Mouse (Mus musculus): ENCODE results near the gene Zpbp2. TPM values are rescaled to one million over a fixed set of nuclear protein-coding genes. Genes with fewer than 3 reads are reported as not detected.

The Zpbp2 gene
- total and polyA plus RNA-seq, 2 experiments: 0.28 TPM; not detected in 1

- Histone ChIP-seq H3K4me1 (ENCODE audit: control insufficient read depth, insufficient read depth, low read length) (peaks cover 3% of the 10 kb centered on the region), H3K79me2 (ENCODE audit: control insufficient read depth, insufficient read depth, low read length) (no peaks in the 10 kb centered on the region), H3K27me3 (ENCODE audit: control insufficient read depth, insufficient read depth, low read length) (peaks cover 16% of the 10 kb centered on the region), H3K27ac (replicated peaks; ENCODE audit: insufficient read depth, low read depth, low read length) (no peak overlapping the region), H3K4me3 (ENCODE audit: insufficient read depth, low read depth, low read length) (no peak overlapping the region), H3K9ac (ENCODE audit: low read depth, low read length) (no peak overlapping the region), H3K36me3 (ENCODE audit: control insufficient read depth, insufficient read depth, low read length) (no peaks in the 10 kb centered on the region)
- TF ChIP-seq CTCF (IDR thresholded peaks at IDR 0.05; ENCODE audit: low read depth, low read length): no peak
- TF ChIP-seq POLR2A (IDR thresholded peaks at IDR 0.05; ENCODE audit: extremely low read depth, insufficient read depth, low read length): no peak
- no peak for DNase-seq (ENCODE audit: extremely low read depth, low read depth, low spot score)
- 47% methylated on average over 3 of the region's 3 CpGs for WGBS
Observed at GRCm38 (mm10) chr11:98547308-98547693, 3.6 kb upstream of the Zpbp2 start.

- Histone ChIP-seq H3K36me3 (ENCODE audit: control insufficient read depth, insufficient read depth, low read length) (no peaks in the 10 kb centered on the region), H3K4me1 (ENCODE audit: control insufficient read depth, insufficient read depth, low read length) (peaks cover 3% of the 10 kb centered on the region), H3K27ac (replicated peaks; ENCODE audit: insufficient read depth, low read depth, low read length) (no peak overlapping the region), H3K4me3 (ENCODE audit: insufficient read depth, low read depth, low read length) (no peak overlapping the region), H3K79me2 (ENCODE audit: control insufficient read depth, insufficient read depth, low read length) (no peaks in the 10 kb centered on the region), H3K27me3 (ENCODE audit: control insufficient read depth, insufficient read depth, low read length) (peaks cover 16% of the 10 kb centered on the region), H3K9ac (ENCODE audit: low read depth, low read length) (no peak overlapping the region)
- WGBS: 68% methylated on average over 4 of the region's 4 CpGs
- DNase-seq (ENCODE audit: extremely low read depth, low read depth, low spot score): no peak
- TF ChIP-seq POLR2A (IDR thresholded peaks at IDR 0.05; ENCODE audit: extremely low read depth, insufficient read depth, low read length) (no peak), CTCF (IDR thresholded peaks at IDR 0.05; ENCODE audit: low read depth, low read length) (no peak)
Observed at GRCm38 (mm10) chr11:98549363-98549762, 1.5 kb upstream of the Zpbp2 start.

DNA sequence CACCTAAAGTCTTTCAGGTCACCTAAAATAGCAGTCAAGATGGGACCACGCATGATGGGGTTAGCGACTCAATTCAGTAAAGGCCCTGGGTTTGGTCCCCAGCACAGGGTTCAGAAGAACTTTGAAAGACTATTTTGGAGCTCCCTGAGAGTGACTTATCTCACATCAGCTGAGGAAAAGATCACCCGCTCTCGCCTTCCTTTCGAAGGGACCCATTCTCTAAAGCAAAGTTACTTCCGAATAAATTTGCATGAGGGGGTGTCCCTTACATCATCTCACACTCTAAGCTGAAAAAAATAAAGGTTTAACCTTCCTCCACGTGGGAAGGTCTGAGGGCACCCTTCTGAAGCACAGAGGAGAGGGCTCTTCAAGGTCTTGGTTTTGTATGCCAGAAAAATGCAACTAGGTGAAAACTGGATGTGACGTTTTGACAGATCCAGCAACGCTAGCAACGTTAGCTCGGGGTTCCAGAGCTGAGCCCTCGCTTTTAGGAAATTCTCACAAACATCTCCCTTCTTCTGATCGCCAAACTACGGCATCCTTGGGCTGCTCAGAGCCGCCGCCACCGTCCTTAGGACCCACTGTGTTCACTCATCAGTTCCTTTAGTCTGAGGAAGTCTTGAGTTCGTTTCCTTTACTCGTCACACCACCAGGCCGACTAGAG, 454 bp upstream of the Zpbp2 start:
- H3K27ac ChIP-seq (replicated peaks; ENCODE audit: insufficient read depth, low read depth, low read length): no peak overlapping the region
- peaks cover 15% of the 10 kb centered on the region for H3K27me3 ChIP-seq (ENCODE audit: control insufficient read depth, insufficient read depth, low read length)
- WGBS: 18% methylated on average over 20 of the region's 20 CpGs
- peak overlapping the region; percentile 73; the same call in 1 of the 2 replicates for H3K4me3 ChIP-seq (ENCODE audit: insufficient read depth, low read depth, low read length)
- H3K9ac ChIP-seq (ENCODE audit: low read depth, low read length): no peak overlapping the region
- TF ChIP-seq CTCF (IDR thresholded peaks at IDR 0.05; ENCODE audit: low read depth, low read length): no peak
- TF ChIP-seq POLR2A (IDR thresholded peaks at IDR 0.05; ENCODE audit: extremely low read depth, insufficient read depth, low read length): no peak
- no peaks in the 10 kb centered on the region for H3K36me3 ChIP-seq (ENCODE audit: control insufficient read depth, insufficient read depth, low read length)
- DNase-seq (ENCODE audit: extremely low read depth, low read depth, low spot score): no peak
- H3K4me1 ChIP-seq (ENCODE audit: control insufficient read depth, insufficient read depth, low read length): peaks cover 3% of the 10 kb centered on the region
- H3K79me2 ChIP-seq (ENCODE audit: control insufficient read depth, insufficient read depth, low read length): no peaks in the 10 kb centered on the region

GRCm38 (mm10) chr11:98553966-98554365, 3.1 kb downstream of the Zpbp2 start:
- no peak for DNase-seq (ENCODE audit: extremely low read depth, low read depth, low spot score)
- WGBS: 91% methylated on average over 4 of the region's 4 CpGs
- H3K9ac ChIP-seq (ENCODE audit: low read depth, low read length): no peak overlapping the region
- TF ChIP-seq POLR2A (IDR thresholded peaks at IDR 0.05; ENCODE audit: extremely low read depth, insufficient read depth, low read length) (no peak), CTCF (IDR thresholded peaks at IDR 0.05; ENCODE audit: low read depth, low read length) (no peak)
- no peaks in the 10 kb centered on the region for H3K79me2 ChIP-seq (ENCODE audit: control insufficient read depth, insufficient read depth, low read length)
- no peak overlapping the region for H3K27ac ChIP-seq (replicated peaks; ENCODE audit: insufficient read depth, low read depth, low read length)
- H3K36me3 ChIP-seq (ENCODE audit: control insufficient read depth, insufficient read depth, low read length): no peaks in the 10 kb centered on the region
- H3K4me3 ChIP-seq (ENCODE audit: insufficient read depth, low read depth, low read length): no peak overlapping the region
- H3K4me1 ChIP-seq (ENCODE audit: control insufficient read depth, insufficient read depth, low read length): peaks cover 3% of the 10 kb centered on the region
- H3K27me3 ChIP-seq (ENCODE audit: control insufficient read depth, insufficient read depth, low read length): peaks cover 6% of the 10 kb centered on the region; the same call in 1 of the 2 replicates

- no peaks in the 10 kb centered on the region; the same call in 1 of the 2 replicates for H3K27me3 ChIP-seq (ENCODE audit: control insufficient read depth, insufficient read depth, low read length)
- H3K9ac ChIP-seq (ENCODE audit: low read depth, low read length): no peak overlapping the region
- no peaks in the 10 kb centered on the region for H3K79me2 ChIP-seq (ENCODE audit: control insufficient read depth, insufficient read depth, low read length)
- WGBS: 60% methylated on average over 12 of the region's 12 CpGs
- peaks cover 3% of the 10 kb centered on the region for H3K4me1 ChIP-seq (ENCODE audit: control insufficient read depth, insufficient read depth, low read length)
- no peak overlapping the region for H3K27ac ChIP-seq (replicated peaks; ENCODE audit: insufficient read depth, low read depth, low read length)
- no peaks in the 10 kb centered on the region for H3K36me3 ChIP-seq (ENCODE audit: control insufficient read depth, insufficient read depth, low read length)
- peak; percentile 46 for DNase-seq (ENCODE audit: extremely low read depth, low read depth, low spot score)
- no peak overlapping the region for H3K4me3 ChIP-seq (ENCODE audit: insufficient read depth, low read depth, low read length)
- no peak for TF ChIP-seq POLR2A (IDR thresholded peaks at IDR 0.05; ENCODE audit: extremely low read depth, insufficient read depth, low read length)
- TF ChIP-seq CTCF (IDR thresholded peaks at IDR 0.05; ENCODE audit: low read depth, low read length): 0 out of 2 replicates have a peak, but pooled peaks have one; percentile 15
Observed at GRCm38 (mm10) chr11:98555124-98555700, 4.3 kb downstream of the Zpbp2 start.

DNA sequence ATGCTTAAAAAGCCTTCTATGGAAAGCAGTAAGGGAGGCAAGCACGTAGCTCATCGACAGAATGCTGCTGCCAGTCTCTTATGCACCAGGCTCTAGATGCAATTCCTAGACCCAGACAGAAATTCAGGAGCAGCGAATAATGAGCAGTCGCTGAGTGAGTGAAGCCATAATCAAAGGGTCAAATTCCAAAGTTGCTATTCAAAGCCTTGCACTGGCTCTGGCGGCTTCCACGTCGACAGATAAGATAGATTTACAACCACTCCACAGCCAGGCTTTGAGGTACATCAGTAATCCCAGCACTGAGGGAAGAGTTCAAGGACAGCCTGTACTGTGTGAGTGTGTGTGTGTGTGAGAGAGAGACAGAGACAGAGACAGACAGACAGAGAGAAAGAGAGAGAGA, 10.0 kb downstream of the Zpbp2 start:
- Histone ChIP-seq H3K9ac (ENCODE audit: low read depth, low read length) (no peak overlapping the region), H3K36me3 (ENCODE audit: control insufficient read depth, insufficient read depth, low read length) (no peaks in the 10 kb centered on the region), H3K4me1 (ENCODE audit: control insufficient read depth, insufficient read depth, low read length) (peaks cover 14% of the 10 kb centered on the region), H3K4me3 (ENCODE audit: insufficient read depth, low read depth, low read length) (no peak overlapping the region), H3K79me2 (ENCODE audit: control insufficient read depth, insufficient read depth, low read length) (no peaks in the 10 kb centered on the region), H3K27ac (replicated peaks; ENCODE audit: insufficient read depth, low read depth, low read length) (no peak overlapping the region), H3K27me3 (ENCODE audit: control insufficient read depth, insufficient read depth, low read length) (no peaks in the 10 kb centered on the region)
- DNase-seq (ENCODE audit: extremely low read depth, low read depth, low spot score): peak; percentile 64
- TF ChIP-seq CTCF (IDR thresholded peaks at IDR 0.05; ENCODE audit: low read depth, low read length) (no peak), POLR2A (IDR thresholded peaks at IDR 0.05; ENCODE audit: extremely low read depth, insufficient read depth, low read length) (no peak)
- WGBS: 24% methylated on average over 7 of the region's 7 CpGs

Data from liver, adult 2 months (tissue).